Comparison of ENCODE assay signal across 14 mouse cellular contexts in the genomic region with DNA sequence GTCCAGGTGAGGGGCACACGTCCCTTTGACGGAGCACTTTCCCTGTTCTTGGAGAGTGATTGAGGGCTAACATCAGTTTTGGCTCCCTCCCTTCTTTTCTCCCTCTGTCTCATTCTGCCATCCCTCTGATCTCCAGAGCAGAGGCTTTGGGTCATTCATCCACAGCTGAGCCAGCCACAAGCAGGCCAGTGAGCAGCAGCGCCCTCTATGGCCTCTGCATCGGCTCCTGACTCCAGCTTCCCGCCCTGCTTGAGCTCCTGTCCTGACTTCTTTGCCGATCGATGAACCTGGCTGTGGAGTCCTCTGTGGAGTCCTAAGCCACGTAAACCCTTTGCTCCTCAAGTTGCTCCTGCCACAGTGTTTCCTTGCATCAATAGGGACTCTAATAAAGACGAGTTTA. TPM values are rescaled to one million over a fixed set of nuclear protein-coding genes. Genes with fewer than 3 reads are reported as not detected.
A peak's percentile ranks its signal among the peaks of the same experiment; 100 is the strongest.
DNase-seq lines count a peak whose midpoint lies in the region; TF ChIP-seq lines count a peak whose summit lies in the region.
"Had no signal": no experiment of that assay in that cellular context is flagged by ENCODE, and none has a peak within 500 bp of the region (broad histone marks: within the 10 kb centered on the region; RNA-seq: fewer than 3 reads in every experiment).

No protein-coding gene starts in this region.

- H3K9ac ChIP-seq in MEL (ENCODE audit: control insufficient read depth, low read depth, low read length, poor library complexity, severe bottlenecking): no peak overlapping the region

- DNase-seq in gastrocnemius, postnatal 14 days: peak; percentile 28
- no peak for DNase-seq in gastrocnemius, postnatal 36 days
- no peak for DNase-seq in left cerebral cortex, adult 2 months (ENCODE audit: extremely low spot score in 1 of 2, low spot score in 2 of 2)
- no peak for DNase-seq in left cerebral cortex, postnatal 4 days
- DNase-seq in MEL (ENCODE audit: low read depth, low spot score): no peak
- peak; percentile 37 to 53 for DNase-seq in heart, postnatal 10 days
- no peak for DNase-seq in forebrain, embryonic 10.5 days (ENCODE audit: extremely low spot score, low spot score)
- DNase-seq in adrenal gland, adult 8-10 months: no peak
- DNase-seq: gastrocnemius, postnatal 10 days; kidney, adult 9 months; right cerebral cortex, postnatal 4 days had no signal

- no peak overlapping the region for H3K27ac ChIP-seq in left cerebral cortex, adult 2 months
- H3K27ac ChIP-seq in MEL (ENCODE audit: control insufficient read depth, low read depth, low read length): no peak overlapping the region
- H3K27ac ChIP-seq in forebrain, embryonic 10.5 days: no peak overlapping the region
- H3K27ac ChIP-seq: limb, embryonic 10.5 days had no signal

- peaks cover 23% of the 10 kb centered on the region for H3K79me2 ChIP-seq in MEL (ENCODE audit: control insufficient read depth, insufficient read depth, low read length, poor library complexity)

- 51% methylated on average over 9 of the region's 9 CpGs for WGBS in forebrain, embryonic 10.5 days

- no peak for TF ChIP-seq EP300 in MEL (IDR thresholded peaks at IDR 0.05; ENCODE audit: low read depth in 1 of 2, low read length in 2 of 2)

- no peak for TF ChIP-seq RAD21 in MEL (IDR thresholded peaks at IDR 0.05; ENCODE audit: low read depth, low read length)

- H3K4me1 ChIP-seq in MEL (ENCODE audit: control insufficient read depth in 1 of 2, insufficient read depth in 2 of 2, low read length in 2 of 2): no peaks in the 10 kb centered on the region; a peak in 1 of 4 replicates
- peaks cover 35% of the 10 kb centered on the region for H3K4me1 ChIP-seq in forebrain, embryonic 10.5 days

- no peak overlapping the region for H3K4me3 ChIP-seq in left cerebral cortex, adult 2 months
- no peak overlapping the region for H3K4me3 ChIP-seq in MEL (ENCODE audit: control insufficient read depth in 1 of 2, insufficient read depth in 1 of 2, low read depth in 2 of 2, low read length in 2 of 2)
- H3K4me3 ChIP-seq in forebrain, embryonic 10.5 days: no peak overlapping the region
- H3K4me3 ChIP-seq: limb, embryonic 10.5 days; megakaryocyte, embryonic 14.5 days had no signal

- no peaks in the 10 kb centered on the region for H3K9me3 ChIP-seq in MEL (replicated peaks; ENCODE audit: insufficient read depth, low read length)
- no peaks in the 10 kb centered on the region for H3K9me3 ChIP-seq in forebrain, embryonic 10.5 days
- H3K9me3 ChIP-seq: limb, embryonic 10.5 days; megakaryocyte, embryonic 14.5 days had no signal

- peak; percentile 24 for TF ChIP-seq CTCF in left cerebral cortex, adult 2 months (IDR thresholded peaks at IDR 0.05)
- peak in 2 of 3 experiments; percentile 10 to 52; a peak in 3 of 6 replicates for TF ChIP-seq CTCF in MEL (IDR thresholded peaks at IDR 0.05 in 2 of 3, conservative IDR thresholded peaks at IDR 0.05 in 1 of 3; ENCODE audit: control insufficient read depth in 1 of 3, insufficient read depth in 1 of 3, low read depth in 2 of 3, low read length in 3 of 3, poor library complexity in 1 of 3, severe bottlenecking in 1 of 3)

- no peak for TF ChIP-seq POLR2A in MEL (IDR thresholded peaks at IDR 0.05; ENCODE audit: control insufficient read depth in 1 of 2, insufficient read depth in 1 of 2, low read depth in 1 of 2, low read length in 2 of 2, poor library complexity in 1 of 2)

- intact Hi-C loops in gastrocnemius, postnatal 14 days (cut with DNase I; ENCODE audit: low total_unique reads): no loop called here
- intact Hi-C loops in gastrocnemius, postnatal 36 days (cut with DNase I): loop anchor here (5.0 kb wide), 1 partner anchor 33 kb away; no protein-coding TSS in a partner anchor
- intact Hi-C loops in left cerebral cortex, adult 2 months (cut with DNase I): no loop called here
- intact Hi-C loops in left cerebral cortex, postnatal 4 days (cut with DNase I): no loop called here
- intact Hi-C loops in heart, postnatal 10 days (cut with DNase I): no loop called here

- H3K27me3 ChIP-seq in MEL (ENCODE audit: control insufficient read depth in 1 of 2, insufficient read depth in 2 of 2, low read length in 2 of 2): no peaks in the 10 kb centered on the region
- no peaks in the 10 kb centered on the region for H3K27me3 ChIP-seq in forebrain, embryonic 10.5 days (ENCODE audit: poor library complexity, severe bottlenecking)
- H3K27me3 ChIP-seq: CH12.LX; megakaryocyte, embryonic 14.5 days had no signal

- peaks cover 3 to 5% of the 10 kb centered on the region in 2 experiments for H3K36me3 ChIP-seq in MEL (ENCODE audit: control insufficient read depth in 1 of 2, insufficient read depth in 2 of 2, low read length in 2 of 2)
- H3K36me3 ChIP-seq in forebrain, embryonic 10.5 days (replicated peaks): peaks cover 39% of the 10 kb centered on the region

TF ChIP-seq in MEL, 35 proteins besides CTCF, POLR2A, EP300 and RAD21:
- TF ChIP-seq MAZ (IDR thresholded peaks at IDR 0.05; ENCODE audit: low read depth, low read length) (no peak), JUND (IDR thresholded peaks at IDR 0.05; ENCODE audit: low read depth, low read length) (no peak), ZMIZ1 (IDR thresholded peaks at IDR 0.05; ENCODE audit: low read depth, low read length) (no peak)

RNA-seq across cellular contexts. Expression of a gene that starts 10.9 kb away (rescaled TPM):
- 10 to 100 TPM; 84.9 to 96.5 TPM for total RNA-seq in gastrocnemius, postnatal 14 days (2021)
- 10 to 100 TPM; 69.8 to 77.5 TPM for total RNA-seq in gastrocnemius, postnatal 36 days (2021)
- total RNA-seq in left cerebral cortex, adult 2 months (2021): 100 to 1,000 TPM; 152 to 155 TPM
- 100 to 1,000 TPM; 121 to 133 TPM for total RNA-seq in left cerebral cortex, postnatal 4 days (2021)
- total RNA-seq in MEL (2012; rRNA removed): 13.5 TPM in 2 replicates
- 10 to 100 TPM in 1 of 2 experiments, not detected in 1; 41.1 TPM for polyA plus RNA-seq in MEL (2012; ENCODE audit: insufficient read depth in 1 of 2, insufficient read length in 2 of 2, low read depth in 1 of 2, low replicate concordance in 2 of 2, missing spikeins in 1 of 2)
- total RNA-seq in heart, postnatal 10 days (2021): 10 to 100 TPM; 79.7 to 83.3 TPM
- 88.3 TPM in 2 replicates for polyA plus RNA-seq in forebrain, embryonic 10.5 days (2016; fragmentation: Nextera tagmentation; extraction: Ambion mirVana)
- total RNA-seq in adrenal gland, adult 8-10 months (2022): 100 to 1,000 TPM in 1 of 4 experiments, 10 to 100 TPM in 3; 73.8 to 102 (median 86.6) TPM

RNA-seq across cellular contexts. Expression of a gene that starts 11.2 kb away (rescaled TPM):
- 1 to 10 TPM; 1.8 to 3.3 TPM for total RNA-seq in gastrocnemius, postnatal 14 days (2021)
- total RNA-seq in gastrocnemius, postnatal 36 days (2021): 1 to 10 TPM; 1.6 to 2.7 TPM
- 10 to 100 TPM; 22.6 to 27.3 TPM for total RNA-seq in left cerebral cortex, adult 2 months (2021)
- 10 to 100 TPM; 19.9 to 23.9 TPM for total RNA-seq in left cerebral cortex, postnatal 4 days (2021)
- total RNA-seq in MEL (2012; rRNA removed): 2.1 and 2.9 TPM in 2 replicates
- 1 to 10 TPM in 1 of 2 experiments, not detected in 1; 3.9 TPM for polyA plus RNA-seq in MEL (2012; ENCODE audit: insufficient read depth in 1 of 2, insufficient read length in 2 of 2, low read depth in 1 of 2, low replicate concordance in 2 of 2, missing spikeins in 1 of 2)
- 1 to 10 TPM; 2.7 to 5.8 TPM for total RNA-seq in heart, postnatal 10 days (2021)
- 9.8 and 11.4 TPM in 2 replicates for polyA plus RNA-seq in forebrain, embryonic 10.5 days (2016; fragmentation: Nextera tagmentation; extraction: Ambion mirVana)
- 10 to 100 TPM in 2 of 4 experiments, 1 to 10 TPM in 2; 4.8 to 14.5 (median 10.4) TPM for total RNA-seq in adrenal gland, adult 8-10 months (2022)

Comparison
In these comparisons a context has a peak if more than half of its experiments do, and no peak if none do; other contexts are left out.
1. DNase-seq: peak in gastrocnemius, postnatal 14 days (single experiment) and heart, postnatal 10 days (2 of 2); none in gastrocnemius, postnatal 36 days (0 of 2), left cerebral cortex, adult 2 months (0 of 2), left cerebral cortex, postnatal 4 days (single experiment), MEL (single experiment), forebrain, embryonic 10.5 days (single experiment) and adrenal gland, adult 8-10 months (single experiment).